Mouse (Mus musculus) c-Kit-positive CD71-negative TER-119-negative erythroid progenitor cells, embryonic 14.5 days (primary cell): ENCODE data around the gene Gm17584.
"Not testable (repeated sequence)": the region's sequence is repeated elsewhere in the genome, so short reads cannot be mapped to it uniquely, and the experiment has no call there.

ENCODE experiments used
- DNase-seq: peaks from one replicate; pipeline ENCODE4 v3.0.0-alpha.2; 2013; ENCODE audit warnings: low read depth

The Gm17584 gene

GRCm38 (mm10) chrX:124500263-124500662 lies at the start of gene Gm17584:
TSS of gene Gm17584 (plus strand) at chrX:124500563.
- DNase-seq = not testable (repeated sequence)
